Mouse (Mus musculus) ES-E14 (cell line): ENCODE results near the gene Vps26b. TPM values are rescaled to one million over a fixed set of nuclear protein-coding genes. Genes with fewer than 3 reads are reported as not detected.

Experiments
- DNase-seq: peaks from one replicate; pipeline ENCODE4 v3.0.0-alpha.2; 2013; ENCODE audit warnings: low read depth, low spot score
- H3K27ac ChIP-seq: 2 replicates; pipeline ENCODE4 v1.5.1; 2012; ENCODE audit warnings: low read depth, mild to moderate bottlenecking, low read length, moderate library complexity, mixed read lengths; ENCODE audit not compliant: poor library complexity, insufficient read depth, severe bottlenecking
- H3K36me3 ChIP-seq: 2 replicates; pipeline ENCODE4 v1.6.1; 2012; ENCODE audit warnings: mild to moderate bottlenecking, low read length, moderate library complexity, mixed read lengths; ENCODE audit not compliant: control insufficient read depth, poor library complexity, insufficient read depth, severe bottlenecking
- H3K4me1 ChIP-seq, 2 experiments: fragments of 150-350 bp in 1 of 2; sonication (generic) in 1 of 2; 2 replicates each; pipeline ENCODE4 v1.6.1; 2012; ENCODE audit warnings: low read length in 2 of 2, mild to moderate bottlenecking in 1 of 2, mixed read lengths in 1 of 2; ENCODE audit not compliant: control insufficient read depth in 2 of 2, insufficient read depth in 2 of 2, poor library complexity in 1 of 2
- H3K4me3 ChIP-seq, 2 experiments: fragments of 150-350 bp in 1 of 2; sonication (generic) in 1 of 2; 2 replicates each; pipeline ENCODE4 v1.5.1; 2012; ENCODE audit warnings: low read length in 2 of 2, low read depth in 1 of 2, mild to moderate bottlenecking in 1 of 2, mixed read lengths in 1 of 2; ENCODE audit not compliant: insufficient read depth in 1 of 2, poor library complexity in 1 of 2, severe bottlenecking in 1 of 2
- H3K9ac ChIP-seq: 2 replicates; pipeline ENCODE4 v1.6.1; 2012; ENCODE audit warnings: low read depth, mild to moderate bottlenecking, low read length, mixed read lengths; ENCODE audit not compliant: poor library complexity, insufficient read depth, severe bottlenecking
- H3K9me3 ChIP-seq: fragments of 150-350 bp; sonication (generic); 2 replicates; pipeline ENCODE4 v1.6.1; 2012; ENCODE audit warnings: low read depth, mild to moderate bottlenecking, low read length; ENCODE audit not compliant: control insufficient read depth, insufficient read depth
- CHD2 ChIP-seq: IDR thresholded peaks from 2 replicates; pipeline ENCODE4 v1.6.1; 2014; ENCODE audit warnings: mild to moderate bottlenecking, low read depth, low read length, inconsistent platforms
- HCFC1 ChIP-seq: IDR thresholded peaks from 2 replicates; pipeline ENCODE4 v1.6.1; 2012; ENCODE audit warnings: low read length, inconsistent platforms, borderline replicate concordance; ENCODE audit not compliant: insufficient read depth
- MAFK ChIP-seq: IDR thresholded peaks from 2 replicates; pipeline ENCODE4 v1.6.1; 2014; ENCODE audit warnings: mild to moderate bottlenecking, low read depth, low read length, inconsistent platforms; ENCODE audit not compliant: insufficient read depth
- ZC3H11A ChIP-seq: IDR thresholded peaks from 2 replicates; pipeline ENCODE4 v1.6.1; 2012; ENCODE audit warnings: low read depth, mild to moderate bottlenecking, inconsistent platforms, low read length, borderline replicate concordance
- ZNF384 ChIP-seq: IDR thresholded peaks from 2 replicates; pipeline ENCODE4 v1.6.1; 2012; ENCODE audit warnings: low read depth, low read length, inconsistent platforms
- in situ Hi-C, 2 experiments: fragments of 600-800 bp; cut with MboI; formaldehyde crosslinking; loops; one replicate each; pipeline ENCODE4 v1.15.1; 2025; ENCODE audit warnings: low sequenced_read_pairs in 2 of 2, inconsistent platforms in 1 of 2; ENCODE audit not compliant: unreplicated experiment in 2 of 2
- total RNA-seq: library from RNA; depleted of rRNA; stranded (reverse); fragments of 300-350 nt; gene quantifications from 2 replicates; pipeline ENCODE4 v1.2.3, GENCODE M21; 2012

Gene Vps26b
- total RNA-seq, 1 experiment = 28.3 TPM

DNA sequence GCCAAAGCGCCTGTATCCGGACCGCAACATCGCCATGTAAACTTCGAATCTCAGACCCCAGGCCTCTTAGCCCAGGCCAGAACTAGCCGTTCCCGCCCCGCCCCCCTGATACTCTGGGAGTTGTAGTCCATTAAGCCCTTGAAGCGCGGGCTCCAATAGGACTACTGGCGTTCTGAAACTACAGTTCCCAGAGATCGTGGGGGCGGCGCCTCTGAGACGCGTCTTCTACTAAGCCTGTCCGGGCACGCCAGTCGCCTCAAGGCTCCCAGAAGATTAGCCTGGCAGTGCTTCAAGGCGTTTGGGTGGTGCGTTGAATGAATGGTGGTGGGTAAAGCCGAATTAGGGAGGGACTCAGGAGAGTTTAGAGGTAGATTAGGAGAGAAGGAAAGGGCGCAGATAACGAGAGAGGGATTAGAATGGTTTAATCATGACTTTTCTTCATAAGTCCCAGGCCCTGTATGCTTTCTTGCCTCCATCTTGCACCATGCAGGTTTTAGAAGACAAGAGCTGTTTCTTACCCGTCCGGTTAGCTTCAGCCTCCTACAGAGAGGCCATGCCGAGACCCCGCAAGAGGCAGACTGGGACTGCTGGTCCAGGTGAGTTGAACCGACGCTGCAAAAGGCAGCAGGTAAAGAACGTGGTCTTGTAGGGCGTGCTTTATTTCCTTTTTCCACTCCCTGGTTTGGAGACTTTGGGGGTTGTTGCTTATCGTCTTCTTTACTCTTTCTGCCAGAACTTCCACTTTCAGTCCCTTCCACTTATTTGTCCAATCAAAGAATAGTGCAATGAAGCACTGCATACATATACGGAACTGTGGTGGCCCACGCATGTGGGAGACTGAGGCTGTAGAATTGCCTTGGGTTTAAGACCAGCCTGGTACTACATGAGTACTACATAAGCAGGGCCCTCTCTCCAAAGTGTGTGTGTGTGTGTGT, 30.1 kb downstream of the Vps26b start, which contains the start of the genes Acad8 and Thyn1:
Gene Acad8, minus strand, starts transcription at position 106 of the 935 bp plus-strand sequence.
Gene Thyn1, plus strand, starts transcription at position 250 of the 935 bp plus-strand sequence.
- H3K9ac ChIP-seq = peak within 1 kb of the TSS; percentile 96
- H3K27ac ChIP-seq = no peak within 1 kb of the TSS
- TF ChIP-seq HCFC1 (peak; percentile 96), ZC3H11A (no peak), MAFK (no peak), CHD2 (no peak), ZNF384 (no peak)
- in situ Hi-C loops = no loop called here
- H3K9me3 ChIP-seq = no peaks in the 10 kb centered on the region
- peak within 1 kb of the TSS; percentile 84 to 86 for H3K4me3 ChIP-seq
- peaks cover 4 to 5% of the 10 kb centered on the region in 2 experiments; a peak in 3 of 4 replicates for H3K4me1 ChIP-seq
- peaks cover 8% of the 10 kb centered on the region for H3K36me3 ChIP-seq
- peak; percentile 97 for DNase-seq

GRCm38 (mm10) chr9:26998669-26999460, 31.0 kb downstream of the Vps26b start:
- Histone ChIP-seq H3K36me3 (peaks cover 5% of the 10 kb centered on the region), H3K4me1 (peaks cover 4 to 7% of the 10 kb centered on the region in 2 experiments; a peak in 3 of 4 replicates), H3K9me3 (no peaks in the 10 kb centered on the region), H3K27ac (no peak overlapping the region), H3K9ac (peak overlapping the region; percentile 96), H3K4me3 (peak overlapping the region; percentile 84 to 86)
- TF ChIP-seq HCFC1 = no peak
- no peak for TF ChIP-seq MAFK
- TF ChIP-seq ZC3H11A = no peak
- no peak for TF ChIP-seq CHD2
- TF ChIP-seq ZNF384 = no peak
- no peak for DNase-seq
- in situ Hi-C loops = no loop called here

GRCm38 (mm10) chr9:26997501-26997900, 32.4 kb downstream of the Vps26b start:
- Histone ChIP-seq H3K36me3 (no peaks in the 10 kb centered on the region), H3K4me3 (no peak overlapping the region), H3K27ac (no peak overlapping the region), H3K9me3 (no peaks in the 10 kb centered on the region), H3K4me1 (peaks cover 4 to 7% of the 10 kb centered on the region in 2 experiments; a peak in 3 of 4 replicates), H3K9ac (no peak overlapping the region)
- DNase-seq = no peak
- TF ChIP-seq HCFC1 = no peak
- TF ChIP-seq ZC3H11A = no peak
- TF ChIP-seq ZNF384 = no peak
- no peak for TF ChIP-seq MAFK
- TF ChIP-seq CHD2 = no peak
- in situ Hi-C loops = no loop called here

GRCm38 (mm10) chr9:26997062-26997461, 32.8 kb downstream of the Vps26b start:
- Histone ChIP-seq H3K27ac (no peak overlapping the region), H3K4me1 (peaks cover 4 to 7% of the 10 kb centered on the region in 2 experiments; a peak in 3 of 4 replicates), H3K9ac (no peak overlapping the region), H3K4me3 (no peak overlapping the region), H3K36me3 (no peaks in the 10 kb centered on the region), H3K9me3 (no peaks in the 10 kb centered on the region)
- in situ Hi-C loops = no loop called here
- TF ChIP-seq CHD2 (no peak), ZC3H11A (no peak), HCFC1 (no peak), ZNF384 (no peak), MAFK (no peak)
- DNase-seq = no peak
